Mouse (Mus musculus) MEL (cell line): ENCODE measurements around the gene St8sia6. TPM values are rescaled to one million over a fixed set of nuclear protein-coding genes. Genes with fewer than 3 reads are reported as not detected.

Source experiments
- DNase-seq: peaks from one replicate; pipeline ENCODE4 v3.0.0; 2011; ENCODE audit warnings: low read depth, low spot score
- H3K27ac ChIP-seq: 2 replicates; pipeline ENCODE4 v1.5.1; 2012; ENCODE audit warnings: low read depth, mild to moderate bottlenecking, control low read depth, low read length, moderate library complexity; ENCODE audit not compliant: control insufficient read depth
- H3K27me3 ChIP-seq, 2 experiments: fragments of 150-350 bp in 1 of 2; sonication (generic) in 1 of 2; 2 replicates each; pipeline ENCODE4 v1.6.1; 2012; ENCODE audit warnings: low read length in 2 of 2, mild to moderate bottlenecking in 2 of 2, improper control_type of control experiment in 1 of 2, moderate library complexity in 1 of 2; ENCODE audit not compliant: insufficient read depth in 2 of 2, control insufficient read depth in 1 of 2
- H3K36me3 ChIP-seq, 2 experiments: 2 replicates each; pipeline ENCODE4 v1.6.1; 2012 to 2014; ENCODE audit warnings: low read length in 2 of 2, improper control_type of control experiment in 1 of 2, inconsistent platforms in 1 of 2, mild to moderate bottlenecking in 1 of 2; ENCODE audit not compliant: insufficient read depth in 2 of 2, control insufficient read depth in 1 of 2
- H3K4me1 ChIP-seq, 2 experiments: fragments of 150-350 bp in 1 of 2; sonication (generic) in 1 of 2; 2 replicates each; pipeline ENCODE4 v1.6.1; 2012; ENCODE audit warnings: low read length in 2 of 2, improper control_type of control experiment in 1 of 2, mild to moderate bottlenecking in 1 of 2; ENCODE audit not compliant: insufficient read depth in 2 of 2, control insufficient read depth in 1 of 2
- H3K4me3 ChIP-seq, 2 experiments: fragments of 150-350 bp in 1 of 2; sonication (generic) in 1 of 2; 2 replicates each; pipeline ENCODE4 v1.5.1; 2012; ENCODE audit warnings: low read depth in 2 of 2, low read length in 2 of 2, mild to moderate bottlenecking in 2 of 2, moderate library complexity in 2 of 2, control low read depth in 1 of 2, improper control_type of control experiment in 1 of 2; ENCODE audit not compliant: control insufficient read depth in 1 of 2, insufficient read depth in 1 of 2
- H3K79me2 ChIP-seq: 2 replicates; pipeline ENCODE4 v1.6.1; 2012; ENCODE audit warnings: mild to moderate bottlenecking, low read length, moderate library complexity; ENCODE audit not compliant: control insufficient read depth, poor library complexity, insufficient read depth
- H3K9ac ChIP-seq: 2 replicates; pipeline ENCODE4 v1.6.1; 2012; ENCODE audit warnings: low read depth, mild to moderate bottlenecking, control low read depth, low read length, moderate library complexity; ENCODE audit not compliant: control insufficient read depth, poor library complexity, severe bottlenecking
- H3K9me3 ChIP-seq: fragments of 150-350 bp; sonication (generic); replicated peaks from 2 replicates; pipeline ENCODE4 v1.6.1; 2012; ENCODE audit warnings: mild to moderate bottlenecking, low read length, improper control_type of control experiment, moderate library complexity; ENCODE audit not compliant: insufficient read depth
- CTCF ChIP-seq, 3 experiments: IDR thresholded peaks in 2 of 3; conservative IDR thresholded peaks in 1 of 3; 2 replicates each; pipeline ENCODE4 v1.5.1; 2011 to 2012; ENCODE audit warnings: low read length in 3 of 3, low read depth in 2 of 3, mild to moderate bottlenecking in 2 of 3, improper control_type of control experiment in 1 of 3, inconsistent platforms in 1 of 3, mixed read lengths in 1 of 3, moderate library complexity in 1 of 3; ENCODE audit not compliant: control insufficient read depth in 1 of 3, insufficient read depth in 1 of 3, poor library complexity in 1 of 3, severe bottlenecking in 1 of 3
- EP300 ChIP-seq, 2 experiments: IDR thresholded peaks; 2 replicates each; pipeline ENCODE4 v1.6.1; 2011; ENCODE audit warnings: improper control_type of control experiment in 2 of 2, low read length in 2 of 2, low read depth in 1 of 2, mild to moderate bottlenecking in 1 of 2
- ETS1 ChIP-seq: IDR thresholded peaks from 2 replicates; pipeline ENCODE4 v1.6.1; 2012; ENCODE audit warnings: low read depth, mild to moderate bottlenecking, inconsistent platforms, low read length, improper control_type of control experiment, moderate library complexity
- GATA1 ChIP-seq: IDR thresholded peaks from 2 replicates; pipeline ENCODE4 v1.6.1; 2011; ENCODE audit warnings: low read depth, low read length, improper control_type of control experiment
- HCFC1 ChIP-seq: IDR thresholded peaks from 2 replicates; pipeline ENCODE4 v1.6.1; 2012; ENCODE audit warnings: low read depth, mild to moderate bottlenecking, inconsistent platforms, low read length, improper control_type of control experiment, moderate library complexity
- KAT2A ChIP-seq: conservative IDR thresholded peaks from 2 replicates; pipeline ENCODE4 v1.6.1; 2012; ENCODE audit warnings: low read depth, low read length, improper control_type of control experiment, inconsistent platforms
- MAX ChIP-seq: IDR thresholded peaks from 2 replicates; pipeline ENCODE4 v1.6.1; 2011; ENCODE audit warnings: low read length, improper control_type of control experiment
- MAZ ChIP-seq: IDR thresholded peaks from 2 replicates; pipeline ENCODE4 v1.6.1; 2012; ENCODE audit warnings: low read depth, mild to moderate bottlenecking, inconsistent platforms, low read length, improper control_type of control experiment
- MEF2A ChIP-seq: IDR thresholded peaks from 2 replicates; pipeline ENCODE4 v1.6.1; 2014; ENCODE audit warnings: low read depth, mild to moderate bottlenecking, inconsistent platforms, low read length, improper control_type of control experiment; ENCODE audit not compliant: poor library complexity, insufficient replicate concordance, severe bottlenecking; ENCODE audit errors: extremely low read depth
- POLR2A ChIP-seq, 2 experiments: IDR thresholded peaks; 2 replicates each; pipeline ENCODE4 v1.6.1; 2011 to 2012; ENCODE audit warnings: low read length in 2 of 2, mild to moderate bottlenecking in 2 of 2, control low read depth in 1 of 2, improper control_type of control experiment in 1 of 2, low read depth in 1 of 2, moderate library complexity in 1 of 2; ENCODE audit not compliant: control insufficient read depth in 1 of 2, insufficient read depth in 1 of 2, poor library complexity in 1 of 2
- POLR2AphosphoS2 ChIP-seq: IDR thresholded peaks from 2 replicates; pipeline ENCODE4 v1.6.1; 2011; ENCODE audit warnings: low read length, improper control_type of control experiment
- POLR2AphosphoS5 ChIP-seq: IDR thresholded peaks from 2 replicates; pipeline ENCODE4 v1.6.1; 2012; ENCODE audit warnings: low read depth, borderline replicate concordance, mild to moderate bottlenecking, inconsistent platforms, low read length, moderate library complexity, mixed read lengths
- RCOR1 ChIP-seq: IDR thresholded peaks from 2 replicates; pipeline ENCODE4 v1.6.1; 2012; ENCODE audit warnings: low read depth, mild to moderate bottlenecking, inconsistent platforms, low read length, improper control_type of control experiment
- SIN3A ChIP-seq: IDR thresholded peaks from 2 replicates; pipeline ENCODE4 v1.6.1; 2012; ENCODE audit warnings: low read length, improper control_type of control experiment, inconsistent platforms
- TBP ChIP-seq: IDR thresholded peaks from 2 replicates; pipeline ENCODE4 v1.8.0; 2011; ENCODE audit warnings: low read depth, low read length, improper control_type of control experiment
- TCF12 ChIP-seq: IDR thresholded peaks from 2 replicates; pipeline ENCODE4 v1.6.1; 2014; ENCODE audit warnings: low read depth, mild to moderate bottlenecking, inconsistent platforms, low read length, improper control_type of control experiment, moderate library complexity
- USF1 ChIP-seq: IDR thresholded peaks from 2 replicates; pipeline ENCODE4 v1.6.1; 2014; ENCODE audit warnings: low read depth, mild to moderate bottlenecking, inconsistent platforms, low read length, improper control_type of control experiment, moderate library complexity
- ZC3H11A ChIP-seq: IDR thresholded peaks from 2 replicates; pipeline ENCODE4 v1.6.1; 2012; ENCODE audit warnings: low read depth, mild to moderate bottlenecking, inconsistent platforms, low read length, improper control_type of control experiment
- ZKSCAN1 ChIP-seq: IDR thresholded peaks from 2 replicates; pipeline ENCODE4 v1.6.1; 2012; ENCODE audit warnings: low read depth, mild to moderate bottlenecking, inconsistent platforms, low read length, improper control_type of control experiment, moderate library complexity
- ZNF384 ChIP-seq: IDR thresholded peaks from 2 replicates; pipeline ENCODE4 v1.6.1; 2012; ENCODE audit warnings: low read depth, mild to moderate bottlenecking, inconsistent platforms, low read length, improper control_type of control experiment
- polyA plus RNA-seq, 2 experiments: library from polyadenylated mRNA; stranded (reverse) in 1 of 2; unstranded in 1 of 2; fragments of >175 nt in 1 of 2; fragments of >200 nt in 1 of 2; gene quantifications; 2 replicates each; pipeline versions ENCODE4 v1.2.1 to v1.2.4; 2012; ENCODE audit warnings: low replicate concordance in 2 of 2, low read depth in 1 of 2; ENCODE audit not compliant: insufficient read length in 2 of 2, insufficient read depth in 1 of 2, missing spikeins in 1 of 2
- total RNA-seq: library from RNA; depleted of rRNA; stranded (reverse); fragments of 300-350 nt; gene quantifications from 2 replicates; pipeline ENCODE4 v1.2.3, GENCODE M21; 2012

The St8sia6 gene
- total and polyA plus RNA-seq, 3 experiments, result not detected

DNA sequence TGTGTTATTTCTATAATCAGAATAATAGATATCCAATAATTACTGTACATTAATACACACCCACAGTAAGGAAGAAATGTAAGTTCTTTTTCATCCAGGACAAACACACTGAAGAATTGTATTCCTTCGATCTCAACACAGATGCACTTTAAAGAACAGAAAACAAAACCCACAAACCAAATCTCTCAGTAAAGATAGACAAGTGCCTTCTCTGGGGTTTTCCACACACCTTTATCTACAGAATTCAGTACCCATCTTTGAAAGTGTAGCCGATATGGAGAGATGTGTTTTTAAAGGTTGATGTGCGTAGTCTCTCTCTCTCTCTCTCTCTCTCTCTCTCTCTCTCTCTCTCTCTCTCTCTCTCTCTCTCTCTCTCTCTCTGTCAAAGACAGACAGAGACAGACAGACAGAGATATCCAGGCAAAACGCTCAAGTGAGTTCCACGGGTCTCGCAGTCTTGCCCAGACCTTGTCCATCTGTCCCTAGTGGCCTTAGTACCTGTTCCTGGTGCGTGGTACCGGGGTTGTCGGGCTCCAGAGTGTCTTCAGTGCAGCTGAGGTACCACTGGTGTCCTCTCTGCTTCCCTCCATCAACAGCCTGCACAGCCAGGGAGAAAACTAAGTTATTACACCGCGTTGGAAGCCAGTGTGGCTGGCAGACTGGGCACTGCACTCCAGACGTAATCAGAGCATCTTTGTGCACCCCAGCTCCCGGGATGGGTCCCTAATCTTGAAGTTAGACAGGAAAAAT lies 1.4 kb downstream of the St8sia6 start:
- no peaks in the 10 kb centered on the region for H3K4me1 ChIP-seq
- no peak for DNase-seq
- no peaks in the 10 kb centered on the region for H3K9me3 ChIP-seq
- H3K4me3 ChIP-seq, result no peak overlapping the region
- no peak overlapping the region for H3K9ac ChIP-seq
- peaks cover 0 to 1% of the 10 kb centered on the region in 2 experiments; a peak in 2 of 4 replicates for H3K27me3 ChIP-seq
- H3K27ac ChIP-seq, result no peak overlapping the region
- no peak for TF ChIP-seq MAX
- TF ChIP-seq MEF2A, result no peak
- TF ChIP-seq ETS1, result no peak
- TF ChIP-seq TBP, result no peak
- no peak for TF ChIP-seq ZKSCAN1
- TF ChIP-seq POLR2A (IDR thresholded peaks at IDR 0.05; ENCODE audit: control insufficient read depth in 1 of 2, insufficient read depth in 1 of 2, low read depth in 1 of 2, low read length in 2 of 2, poor library complexity in 1 of 2), result no peak
- TF ChIP-seq CTCF (IDR thresholded peaks at IDR 0.05 in 2 of 3, conservative IDR thresholded peaks at IDR 0.05 in 1 of 3; ENCODE audit: control insufficient read depth in 1 of 3, insufficient read depth in 1 of 3, low read depth in 2 of 3, low read length in 3 of 3, poor library complexity in 1 of 3, severe bottlenecking in 1 of 3), result no peak
- no peak for TF ChIP-seq KAT2A
- no peak for TF ChIP-seq TCF12
- no peak for TF ChIP-seq USF1
- no peak for TF ChIP-seq MAZ
- TF ChIP-seq GATA1, result no peak
- TF ChIP-seq ZNF384, result no peak
- TF ChIP-seq POLR2AphosphoS2, result no peak
- TF ChIP-seq POLR2AphosphoS5, result no peak
- TF ChIP-seq ZC3H11A, result no peak
- H3K79me2 ChIP-seq, result no peaks in the 10 kb centered on the region
- no peaks in the 10 kb centered on the region for H3K36me3 ChIP-seq

DNA sequence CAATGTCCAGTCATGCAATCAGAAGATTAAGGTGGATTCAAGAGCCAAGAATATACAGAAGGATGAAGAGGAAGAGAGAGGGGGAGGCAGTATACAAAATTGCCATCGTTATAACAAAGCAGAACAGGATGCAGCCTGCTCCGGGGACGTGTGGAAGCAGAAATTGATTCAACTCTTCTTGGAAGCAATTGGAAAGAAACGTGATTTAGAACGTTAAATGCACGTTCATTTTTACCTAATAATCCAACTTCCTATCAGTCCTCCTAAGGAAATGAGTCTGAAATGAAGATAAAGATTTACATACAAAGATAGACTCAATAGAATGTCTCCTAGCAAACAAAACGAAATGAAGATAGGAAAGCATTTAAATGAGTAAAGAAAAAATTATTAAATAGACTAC lies 2.3 kb downstream of the St8sia6 start:
- no peak overlapping the region for H3K27ac ChIP-seq
- no peaks in the 10 kb centered on the region for H3K36me3 ChIP-seq
- H3K79me2 ChIP-seq, result no peaks in the 10 kb centered on the region
- no peak overlapping the region for H3K4me3 ChIP-seq
- no peaks in the 10 kb centered on the region for H3K9me3 ChIP-seq
- TF ChIP-seq SIN3A (no peak), MEF2A (no peak), RCOR1 (no peak), USF1 (no peak), EP300 (IDR thresholded peaks at IDR 0.05; ENCODE audit: low read depth in 1 of 2, low read length in 2 of 2) (no peak), HCFC1 (no peak)
- TF ChIP-seq, all 39 proteins: peak for 0
- Histone ChIP-seq H3K9ac (no peak overlapping the region), H3K27me3 (no peaks in the 10 kb centered on the region; a peak in 1 of 4 replicates), H3K4me1 (no peaks in the 10 kb centered on the region)
- DNase-seq, result no peak
